Mouse (Mus musculus): ENCODE data around the gene Etnk1.
"Not testable (repeated sequence)": the region's sequence is repeated elsewhere in the genome, so short reads cannot be mapped to it uniquely, and the experiment has no call there.

DNA sequence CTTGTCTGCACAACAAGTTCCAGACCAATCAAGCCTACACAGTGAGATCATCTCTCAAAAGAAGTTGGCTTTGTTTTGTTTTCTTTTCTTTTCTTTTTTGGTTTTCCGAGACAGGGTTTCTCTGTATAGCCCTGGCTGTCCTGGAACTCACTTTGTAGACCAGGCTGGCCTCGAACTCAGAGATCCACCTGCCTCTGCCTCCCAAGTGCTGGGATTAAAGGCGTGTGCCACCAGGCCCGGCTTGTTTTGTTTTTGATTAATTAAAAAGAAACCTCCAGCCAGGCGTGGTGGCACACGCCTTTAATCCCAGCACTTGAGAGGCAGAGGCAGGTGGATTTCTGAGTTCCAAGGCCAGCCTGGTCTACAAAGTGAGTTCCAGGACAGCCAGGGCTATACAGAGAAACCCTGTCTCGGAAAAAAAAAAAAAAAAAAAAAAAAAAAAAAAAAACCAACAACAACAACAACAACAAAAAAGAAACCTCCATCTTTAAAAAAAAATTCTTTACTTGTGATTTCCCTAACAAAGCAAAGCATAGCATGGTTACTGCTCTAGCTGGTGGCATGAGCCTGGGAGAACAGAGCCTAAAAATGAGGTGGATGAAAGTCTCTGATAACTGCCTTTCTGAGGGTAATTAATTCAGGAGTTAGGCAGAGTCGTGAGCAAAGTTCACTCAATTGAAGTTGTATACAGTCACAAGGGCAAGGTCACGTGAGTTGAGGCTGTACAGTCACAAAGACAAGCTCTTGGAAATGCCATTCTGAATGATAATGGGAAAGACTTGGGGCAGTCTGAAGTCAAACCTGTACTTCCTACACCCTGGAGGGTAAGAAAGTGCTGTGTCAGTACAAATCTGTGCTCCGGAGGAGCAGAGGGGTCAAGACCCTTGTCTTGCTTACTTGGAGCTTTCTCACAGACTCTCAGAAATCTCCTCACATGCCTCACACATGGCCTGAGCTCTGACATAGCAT is 25.1 kb upstream of the Etnk1 start:
- not testable (repeated sequence) for TF ChIP-seq CTCF, EP300 (IDR thresholded peaks at IDR 0.05; ENCODE audit: low read depth)
